Mouse (Mus musculus): ENCODE data around the gene Sh3pxd2b. TPM values are rescaled to one million over a fixed set of nuclear protein-coding genes. Genes with fewer than 3 reads are reported as not detected.

Sh3pxd2b gene
- total RNA-seq, 2 experiments from 2014 or later: 25.1 to 32.5 TPM

- no peak for DNase-seq
Observed at GRCm38 (mm10) chr11:32425043-32425658, 77.5 kb downstream of the Sh3pxd2b start.

- no peak for DNase-seq
Observed at GRCm38 (mm10) chr11:32427537-32427936, 79.9 kb downstream of the Sh3pxd2b start.

GRCm38 (mm10) chr11:32435410-32436060 is 87.9 kb downstream of the Sh3pxd2b start:
- DNase-seq: peak; percentile 44

- DNase-seq: no peak
Observed at GRCm38 (mm10) chr11:32442576-32442975, 95.0 kb downstream of the Sh3pxd2b start.

DNA sequence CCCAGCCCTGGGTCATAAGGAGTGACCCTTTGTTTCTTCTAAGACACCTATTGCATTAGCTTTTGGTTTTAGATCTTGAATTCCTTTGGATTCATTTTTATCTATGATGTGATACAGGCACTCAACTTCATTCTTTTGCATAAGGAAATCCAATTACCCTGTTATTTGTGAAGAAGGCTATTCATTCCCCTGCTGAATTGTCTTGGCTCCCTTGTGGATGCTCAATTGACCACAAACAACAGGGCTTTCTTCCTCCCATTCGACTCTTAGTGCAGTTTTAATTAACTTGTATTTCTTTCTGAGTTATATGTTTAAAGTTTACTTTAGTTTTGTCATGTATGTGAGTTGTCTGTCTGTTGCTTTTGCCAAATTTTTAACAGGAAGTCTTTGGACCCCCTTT is 96.6 kb downstream of the Sh3pxd2b start:
- DNase-seq: no peak

- DNase-seq: no peak
Observed at GRCm38 (mm10) chr11:32445135-32445534, 97.5 kb downstream of the Sh3pxd2b start.

GRCm38 (mm10) chr11:32445637-32446226 is 98.1 kb downstream of the Sh3pxd2b start:
- no peak for DNase-seq

GRCm38 (mm10) chr11:32450216-32450615 is 102.6 kb downstream of the Sh3pxd2b start:
- peak; percentile 28 for DNase-seq

DNA sequence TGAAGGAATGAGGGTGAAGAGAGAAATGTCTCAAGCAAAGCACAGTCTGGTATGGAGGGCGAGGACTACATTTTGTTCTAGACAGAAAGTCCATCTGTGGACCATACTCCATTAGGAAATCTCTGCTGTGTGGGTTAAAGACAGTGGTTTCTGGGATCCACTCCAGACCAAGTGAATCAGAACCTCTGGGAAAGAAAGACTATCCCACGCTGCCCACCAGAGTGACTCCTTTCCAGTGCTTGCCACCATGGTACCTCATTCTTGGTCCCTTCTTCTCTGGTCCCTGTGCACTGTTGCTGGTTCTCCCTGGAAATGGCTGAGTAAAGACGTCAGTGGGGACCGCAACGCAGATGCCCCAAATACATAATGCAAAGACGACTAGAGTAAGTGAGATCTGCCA is 103.7 kb downstream of the Sh3pxd2b start:
- no peak for DNase-seq

DNA sequence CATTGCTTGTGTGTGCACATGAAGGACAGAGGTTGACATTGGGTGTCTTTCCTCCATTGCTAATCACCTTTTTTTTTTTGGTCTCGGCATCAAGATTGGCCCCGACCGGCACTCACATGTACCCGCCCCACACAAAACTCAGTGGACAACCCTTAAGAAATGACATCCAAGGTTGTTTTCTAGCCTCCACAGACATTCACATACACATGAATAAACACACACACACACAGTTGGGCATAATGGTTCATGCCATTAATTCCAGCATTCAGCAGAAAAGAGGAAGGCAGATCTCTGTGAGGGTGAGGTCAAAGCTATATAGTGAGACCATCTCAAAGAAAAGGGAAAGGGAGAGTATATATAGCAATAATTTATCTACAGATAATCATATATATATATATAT is 105.1 kb downstream of the Sh3pxd2b start:
- DNase-seq: no peak

DNA sequence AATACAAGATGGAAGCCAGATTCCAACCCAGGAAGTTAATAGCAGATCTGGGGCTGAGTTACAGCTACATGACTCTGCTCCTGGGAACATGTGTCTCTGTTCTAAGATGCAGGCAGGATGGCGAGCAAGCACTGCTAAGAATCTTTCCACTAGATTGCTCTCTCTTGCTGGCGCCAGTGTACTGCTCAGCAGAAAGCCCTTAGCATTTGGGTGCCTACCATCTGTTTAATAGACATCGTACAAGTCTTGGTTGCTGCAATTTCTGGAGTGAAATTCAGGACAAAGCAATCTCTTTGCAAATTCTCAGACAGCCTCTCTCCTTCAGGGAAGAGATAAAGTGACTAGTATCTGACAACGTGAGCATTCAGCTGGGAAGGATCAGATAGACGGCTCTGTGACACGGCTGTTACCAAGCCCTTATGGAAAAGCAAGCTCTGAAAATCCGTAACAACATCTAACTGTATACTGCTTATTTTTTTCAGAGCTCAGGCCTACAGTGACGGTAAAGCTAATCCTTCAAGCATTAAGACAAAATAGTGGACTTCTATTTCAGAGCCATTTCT is 105.8 kb downstream of the Sh3pxd2b start:
- DNase-seq: no peak

DNA sequence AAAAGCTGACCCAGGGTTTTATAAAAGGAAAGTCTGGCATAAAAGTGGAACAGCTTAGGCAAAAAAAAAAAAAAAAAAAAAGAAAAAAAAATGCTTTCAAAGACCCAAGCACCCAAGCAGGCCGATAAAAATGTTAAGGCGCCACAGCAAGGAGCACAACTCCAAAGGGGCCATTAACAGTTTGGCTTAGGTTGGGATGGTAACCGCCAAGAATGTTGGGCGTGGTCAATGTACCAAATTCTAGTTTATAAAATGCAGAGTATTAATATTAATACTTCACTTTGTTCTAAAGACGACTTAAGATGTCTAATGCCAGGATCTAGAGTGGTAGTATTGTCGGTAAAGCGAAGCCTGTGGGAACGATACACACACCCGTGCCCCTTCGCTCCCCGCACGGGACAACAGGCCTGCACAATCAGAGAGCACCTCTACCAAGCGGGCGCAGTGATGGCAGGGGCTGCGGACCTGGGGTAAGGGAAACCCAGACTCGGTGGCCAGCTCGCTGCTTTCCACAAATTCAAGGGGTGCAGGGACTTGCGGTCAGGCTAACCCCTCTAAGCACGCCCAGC is 106.7 kb downstream of the Sh3pxd2b start:
- no peak for DNase-seq

GRCm38 (mm10) chr11:32454800-32455506 is 107.3 kb downstream of the Sh3pxd2b start, which contains the start of gene Ubtd2:
Gene Ubtd2, plus strand, starts transcription at chr11:32455370.
- DNase-seq: peak; percentile 99

DNA sequence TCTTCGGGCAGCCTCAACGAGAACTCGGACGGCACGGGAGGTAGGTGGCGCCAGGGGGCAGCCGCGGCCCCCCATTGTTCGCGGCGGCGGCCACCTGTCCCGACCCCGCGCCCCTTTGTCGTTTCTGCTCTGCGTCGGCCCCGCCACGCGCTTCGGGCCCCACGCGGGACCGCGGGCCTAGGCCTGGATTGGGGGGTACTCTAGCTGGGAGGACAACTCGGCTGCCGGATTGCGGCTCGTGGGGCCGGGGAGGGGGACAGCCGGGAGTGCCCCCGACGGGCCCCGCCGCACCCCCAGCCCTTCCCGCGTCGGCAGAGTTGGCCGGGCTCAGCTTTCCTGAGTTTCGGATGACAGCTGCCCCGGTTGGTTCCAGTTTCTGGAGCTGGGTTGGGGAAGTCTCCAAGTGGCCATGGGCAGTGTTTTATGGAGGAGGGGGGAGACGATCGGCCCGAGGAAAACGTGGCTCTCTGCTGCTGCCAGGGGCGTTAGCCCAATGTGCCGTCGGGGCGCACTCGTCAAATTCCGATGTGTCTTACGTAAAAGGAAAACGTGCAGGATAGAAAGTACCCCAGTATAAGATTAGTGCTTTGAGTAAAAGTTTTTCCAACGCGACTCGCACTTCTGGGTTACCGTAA is 108.0 kb downstream of the Sh3pxd2b start:
- DNase-seq: peak; percentile 61

GRCm38 (mm10) chr11:32456356-32456755 is 108.7 kb downstream of the Sh3pxd2b start:
- no peak for DNase-seq

- no peak for DNase-seq
Observed at GRCm38 (mm10) chr11:32464282-32464681, 116.7 kb downstream of the Sh3pxd2b start.

GRCm38 (mm10) chr11:32471925-32472324 is 124.3 kb downstream of the Sh3pxd2b start:
- DNase-seq: no peak

GRCm38 (mm10) chr11:32474725-32475124 is 127.1 kb downstream of the Sh3pxd2b start:
- DNase-seq: no peak

- no peak for DNase-seq
Observed at GRCm38 (mm10) chr11:32475487-32476236, 128.0 kb downstream of the Sh3pxd2b start.

Data from gastrocnemius, postnatal 10 days (tissue).